Mouse (Mus musculus) cerebellum, adult 9-11 months (tissue): ENCODE results near the gene Mettl4.

Source experiments
- DNase-seq: peaks from one replicate; pipeline ENCODE4 v3.0.0; 2022

Mettl4 gene

DNA sequence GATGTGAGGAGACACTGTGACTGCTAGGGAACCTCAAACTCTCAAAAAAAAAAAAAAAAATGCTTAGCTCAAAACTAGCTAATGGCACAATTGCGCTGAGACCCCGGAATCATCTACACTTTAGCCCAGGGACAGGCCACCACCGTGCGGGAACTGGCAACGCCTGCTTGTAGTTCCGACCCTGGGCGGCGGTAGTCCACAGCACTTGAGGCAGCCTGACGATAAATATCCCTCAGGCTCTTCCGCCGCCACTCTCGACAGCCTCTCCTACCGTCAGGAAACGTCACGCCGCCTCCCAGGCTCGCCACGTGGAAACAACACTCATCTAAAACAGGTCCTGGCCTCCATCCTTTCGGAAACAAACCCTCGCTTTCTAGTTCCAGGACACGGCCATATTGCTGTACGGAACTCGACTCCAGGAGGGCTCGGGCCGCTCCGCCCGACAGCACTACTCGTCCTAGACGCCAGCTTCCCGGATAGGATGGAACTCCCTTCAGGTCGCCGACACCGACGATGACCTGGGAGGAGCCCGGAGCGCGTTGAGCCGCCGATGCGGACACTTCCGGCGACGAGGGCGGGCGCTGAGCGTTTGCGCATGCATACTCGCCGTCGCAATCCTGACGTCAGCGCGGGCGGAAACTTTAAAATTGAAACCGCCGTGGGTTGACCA, at the start of gene Mettl4:
Mettl4 (minus strand) TSS at position 554 of the 670 bp plus-strand sequence.
- DNase-seq, result peak; percentile 95

DNA sequence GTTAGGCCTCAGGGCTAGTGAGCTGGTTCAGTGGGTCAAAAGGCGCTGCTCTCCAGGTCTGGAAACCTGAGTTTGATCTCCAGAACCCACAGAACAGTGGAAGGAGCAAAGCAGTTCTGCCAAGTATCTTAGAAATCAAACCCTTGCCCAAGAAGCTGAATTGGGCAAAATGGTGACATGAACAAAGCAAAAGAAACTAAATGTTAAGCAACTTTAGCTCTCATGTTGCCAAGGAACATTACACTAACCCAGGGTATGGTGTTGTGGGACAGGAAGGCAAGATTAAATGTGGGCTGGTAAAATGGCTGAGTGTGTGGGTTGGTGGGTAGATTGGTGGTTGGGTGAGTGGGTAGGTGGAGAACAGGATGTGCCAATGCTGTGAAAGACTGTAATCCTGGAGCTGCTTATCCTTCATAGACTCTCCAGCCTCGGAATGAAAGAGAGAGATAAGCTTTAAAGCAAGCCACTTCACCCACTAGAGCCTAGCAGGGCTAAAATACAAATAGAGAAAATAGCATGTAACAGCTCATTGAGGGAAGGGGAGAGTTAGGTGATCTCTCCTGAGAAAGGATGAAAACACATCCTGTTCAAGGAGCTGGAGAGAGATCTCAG, 29.2 kb upstream of the Mettl4 start:
- no peak for DNase-seq

DNA sequence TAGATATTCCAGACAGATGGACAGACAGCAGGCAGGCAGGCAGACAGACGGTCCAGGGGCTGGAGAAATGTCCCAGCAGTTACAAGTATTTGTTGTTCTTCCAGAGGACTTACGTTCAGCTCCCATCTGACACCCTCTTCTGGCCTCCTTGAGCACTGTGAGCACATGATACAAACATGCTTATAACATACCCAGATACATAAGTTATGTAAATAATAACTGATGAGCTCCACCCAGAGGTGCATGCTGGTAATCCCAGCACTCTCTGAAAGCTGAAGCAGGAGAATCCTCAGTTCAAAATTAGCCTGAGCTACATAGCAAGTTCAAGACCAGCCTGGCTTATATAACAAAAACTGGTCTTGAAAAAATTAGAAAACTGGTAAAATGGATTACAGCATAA, 18.7 kb upstream of the Mettl4 start:
- DNase-seq, result no peak

DNA sequence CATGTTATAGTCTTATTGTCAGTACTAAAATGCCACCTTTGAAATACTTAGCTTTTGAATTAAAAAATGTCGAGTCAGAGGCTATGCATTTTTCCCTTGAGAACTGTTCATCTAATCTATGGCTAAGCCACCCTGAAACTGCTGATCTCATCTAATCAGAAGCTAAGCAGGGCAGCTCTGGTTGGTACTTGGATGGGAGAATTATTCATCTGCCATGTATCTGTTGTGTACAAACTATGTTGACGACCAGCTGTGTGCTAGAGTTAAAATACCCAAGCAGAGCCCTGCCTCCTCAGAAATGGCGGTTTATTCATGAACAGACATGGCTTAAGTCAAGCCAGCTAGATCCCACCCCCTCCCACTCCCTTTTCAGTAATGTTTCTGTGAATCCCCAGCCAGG, 14.9 kb upstream of the Mettl4 start:
- DNase-seq, result no peak

GRCm38 (mm10) chr17:94764011-94764410, 14.2 kb upstream of the Mettl4 start:
- DNase-seq, result no peak

DNA sequence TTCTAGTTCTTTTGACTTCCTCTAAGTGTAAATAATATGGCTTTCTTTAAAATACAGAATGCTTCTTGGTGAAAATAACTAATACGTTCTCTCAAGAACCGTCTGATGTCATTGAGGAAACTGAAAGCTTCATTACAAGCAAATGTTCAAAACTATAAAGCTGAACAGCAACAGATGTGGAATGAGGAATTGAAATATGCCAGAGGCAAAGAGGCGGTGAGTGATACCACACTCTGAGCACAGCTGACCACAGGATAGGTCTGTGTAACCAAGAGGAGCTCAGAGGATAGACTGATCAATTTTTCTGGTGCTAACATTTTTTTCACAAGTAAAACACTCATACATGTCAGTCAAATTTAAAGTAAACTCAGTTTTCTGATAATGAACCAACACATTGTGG, 12.6 kb upstream of the Mettl4 start:
- no peak for DNase-seq

DNA sequence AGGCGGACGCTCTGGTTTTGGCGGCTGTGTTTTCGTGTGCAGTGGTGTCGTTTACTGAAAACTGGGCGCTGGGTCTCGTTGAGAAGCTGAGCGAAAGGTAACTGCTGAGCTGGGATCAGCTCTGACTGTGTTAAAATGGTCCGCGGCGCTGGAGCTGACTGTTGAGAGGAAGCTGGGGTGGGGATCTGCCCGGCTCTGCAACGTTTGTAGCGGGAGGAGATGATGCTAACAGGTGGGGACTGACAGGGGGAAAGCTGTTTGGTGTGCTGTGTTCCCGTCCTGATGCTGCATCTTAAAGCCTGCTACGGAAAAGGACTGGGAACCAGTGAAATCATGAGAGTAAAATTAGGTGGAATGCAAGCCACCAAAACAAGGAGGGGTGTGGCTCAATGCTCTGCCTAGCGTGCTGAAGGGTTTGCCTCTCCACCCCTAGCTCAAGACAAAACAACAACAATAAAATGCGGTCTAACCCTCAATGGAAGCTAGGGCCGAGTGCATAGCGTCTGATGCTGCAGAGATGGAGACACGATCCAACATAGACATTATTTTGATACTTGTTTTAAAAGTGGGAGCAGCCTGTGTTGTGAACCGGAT, 414 bp upstream of the Mettl4 start:
- DNase-seq, result no peak

- DNase-seq, result no peak
These were observed 11.6 kb downstream of the Mettl4 start for GRCm38 (mm10) chr17:94738173-94738572.

DNA sequence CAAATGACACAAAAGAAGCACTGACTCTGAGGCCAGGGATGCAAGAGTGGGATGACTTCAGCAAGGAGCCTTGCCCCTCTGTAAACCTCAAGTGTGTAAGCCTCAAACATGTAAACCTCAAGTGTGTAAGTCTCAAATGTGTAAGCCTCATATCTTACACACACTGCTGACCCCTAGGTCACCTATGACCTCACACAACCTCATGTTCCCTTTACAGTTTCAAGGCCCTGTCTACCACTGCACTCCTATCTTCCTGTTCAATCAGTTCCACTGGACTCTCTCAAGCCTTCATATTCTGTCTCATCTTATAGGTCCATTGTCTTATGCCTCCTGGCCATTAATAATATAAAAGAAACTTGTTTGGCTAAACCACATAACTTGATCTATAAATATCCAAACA, 13.9 kb downstream of the Mettl4 start:
- no peak for DNase-seq

GRCm38 (mm10) chr17:94735437-94735836, 14.4 kb downstream of the Mettl4 start:
- no peak for DNase-seq

DNA sequence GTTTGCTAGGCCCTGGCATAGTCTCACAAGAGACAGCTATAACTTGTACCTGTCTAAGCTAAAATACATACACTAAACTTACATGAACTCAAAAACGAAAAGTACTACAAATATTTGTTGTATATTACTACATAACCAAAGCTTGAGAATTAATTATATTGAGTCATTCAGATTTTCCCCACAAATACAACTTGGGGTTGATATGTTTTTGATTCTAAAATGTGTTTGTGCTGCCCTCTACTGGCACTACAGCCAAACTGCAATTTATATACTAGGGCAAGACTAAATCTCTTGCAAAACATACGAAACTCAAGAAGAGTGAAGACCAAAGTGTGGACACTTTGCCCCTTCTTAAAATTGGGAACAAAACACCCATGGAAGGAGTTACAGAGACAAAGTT, 19.4 kb downstream of the Mettl4 start:
- DNase-seq, result peak; percentile 11

DNA sequence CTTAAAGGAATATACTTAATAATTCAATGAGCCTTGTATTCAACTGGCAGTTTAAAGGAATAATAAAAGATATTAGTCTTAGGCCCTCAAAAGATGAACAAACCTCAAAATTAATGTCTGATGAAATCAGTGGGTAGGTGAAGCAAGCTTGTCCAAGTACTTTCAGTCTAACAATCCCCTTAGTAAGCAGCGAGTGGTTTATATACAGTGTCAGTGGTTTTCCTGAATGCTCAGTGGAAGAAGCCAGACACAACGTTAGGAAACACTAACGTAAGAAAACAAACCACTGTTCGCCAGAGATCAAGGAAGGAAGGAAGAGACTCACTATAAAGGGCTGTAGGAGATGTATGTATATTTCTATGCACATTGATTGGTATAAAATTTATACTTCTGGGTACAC, 23.1 kb downstream of the Mettl4 start:
- DNase-seq, result no peak

GRCm38 (mm10) chr17:94673515-94674317, 76.1 kb downstream of the Mettl4 start:
- no peak for DNase-seq
